Mouse (Mus musculus) midbrain, embryonic 13.5 days (tissue): Measurements from ENCODE around the gene Tmem140. TPM values are rescaled to one million over a fixed set of nuclear protein-coding genes. Genes with fewer than 3 reads are reported as not detected.
A peak's percentile ranks its signal among the peaks of the same experiment; 100 is the strongest.

Source experiments
- ATAC-seq: fragments of 200-750 bp; cut with Nextera tagmentation; 2 replicates; pipeline ENCODE4 v1.8.0; 2017; ENCODE audit warnings: mild to moderate bottlenecking, moderate TSS enrichment, moderate library complexity
- H3K27ac ChIP-seq: fragments of 300-500 bp; sonication (generic); 2 replicates; pipeline ENCODE4 v1.5.1; 2015; ENCODE audit warnings: inconsistent platforms, mild to moderate bottlenecking, moderate library complexity
- H3K27me3 ChIP-seq: fragments of 300-500 bp; sonication (generic); 2 replicates; pipeline ENCODE4 v1.6.1; 2015; ENCODE audit warnings: mild to moderate bottlenecking, inconsistent platforms
- H3K36me3 ChIP-seq: fragments of 300-500 bp; sonication (generic); 2 replicates; pipeline ENCODE4 v1.6.1; 2015; ENCODE audit warnings: mild to moderate bottlenecking, inconsistent platforms
- H3K4me1 ChIP-seq: fragments of 300-500 bp; sonication (generic); replicated peaks from 2 replicates; pipeline ENCODE4 v1.6.1; 2015; ENCODE audit warnings: inconsistent platforms
- H3K4me2 ChIP-seq: fragments of 300-500 bp; sonication (generic); replicated peaks from 2 replicates; pipeline ENCODE4 v1.6.1; 2015; ENCODE audit warnings: moderate library complexity, mild to moderate bottlenecking, inconsistent platforms
- H3K4me3 ChIP-seq: fragments of 300-500 bp; sonication (generic); replicated peaks from 2 replicates; pipeline ENCODE4 v1.5.1; 2015; ENCODE audit warnings: mild to moderate bottlenecking, inconsistent platforms
- H3K9ac ChIP-seq: fragments of 300-500 bp; sonication (generic); replicated peaks from 2 replicates; pipeline ENCODE4 v1.6.1; 2015; ENCODE audit warnings: mild to moderate bottlenecking, inconsistent platforms
- H3K9me3 ChIP-seq: fragments of 300-500 bp; sonication (generic); 2 replicates; pipeline ENCODE4 v1.6.1; 2016; ENCODE audit warnings: mild to moderate bottlenecking, inconsistent platforms
- WGBS: fragments of 180-500 bp; shearing (Covaris S2); methylation state at CpG from one replicate; pipeline ENCODE4 v1.1.7; 2015; 5-methylcytosine and 5-hydroxymethylcytosine counted together
- polyA plus RNA-seq: library from polyadenylated mRNA; unstranded; fragments of >200 nt; fragmentation: Nextera tagmentation; extraction: Ambion mirVana; gene quantifications from 2 replicates; pipeline ENCODE4 v1.2.1, GENCODE M21; 2015

Tmem140 gene
- 0.96 and 1.5 TPM in 2 replicates for polyA plus RNA-seq

DNA sequence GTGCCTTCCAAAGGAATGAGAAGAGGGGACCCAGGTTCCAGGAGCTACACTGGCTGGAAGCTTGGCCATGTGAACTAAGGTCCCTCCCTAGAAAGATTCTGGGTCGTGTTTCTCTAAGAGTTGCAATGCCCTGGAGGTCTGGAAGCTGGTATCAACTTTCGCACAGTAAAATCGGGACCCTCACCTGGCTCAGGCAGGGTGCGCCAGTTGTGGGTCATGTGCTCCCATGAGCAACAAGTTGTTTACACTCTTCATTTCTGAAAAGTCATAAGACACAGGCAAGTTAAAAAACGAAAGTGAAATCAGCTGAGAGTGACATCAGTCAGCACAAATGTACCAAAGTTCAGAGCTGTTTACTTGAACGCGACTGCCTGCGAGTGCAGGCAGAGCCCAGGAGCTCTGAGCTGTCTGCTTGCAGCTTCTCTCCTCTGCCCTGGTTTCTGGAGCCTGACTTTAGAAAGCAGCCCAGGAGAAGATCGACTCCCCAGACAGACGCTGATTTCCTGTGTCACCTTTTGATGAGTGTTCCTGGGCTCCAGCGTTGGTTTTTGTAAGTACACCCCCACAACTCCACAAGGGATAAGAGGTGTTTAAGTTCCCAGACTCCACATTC lies at the start of gene Tmem140:
TSS of gene Tmem140 (plus strand) at position 356 of the 613 bp plus-strand sequence.
- Histone ChIP-seq H3K27ac (no peak within 1 kb of the TSS), H3K4me1 (peaks cover 8% of the 10 kb centered on the region; the same call in 1 of the 2 replicates), H3K36me3 (no peaks in the 10 kb centered on the region), H3K4me3 (no peak within 1 kb of the TSS), H3K9ac (no peak within 1 kb of the TSS), H3K9me3 (no peaks in the 10 kb centered on the region), H3K27me3 (no peaks in the 10 kb centered on the region), H3K4me2 (no peak within 1 kb of the TSS)
- no peak for ATAC-seq
- WGBS, result 71% methylated on average over 11 of the region's 11 CpGs

DNA sequence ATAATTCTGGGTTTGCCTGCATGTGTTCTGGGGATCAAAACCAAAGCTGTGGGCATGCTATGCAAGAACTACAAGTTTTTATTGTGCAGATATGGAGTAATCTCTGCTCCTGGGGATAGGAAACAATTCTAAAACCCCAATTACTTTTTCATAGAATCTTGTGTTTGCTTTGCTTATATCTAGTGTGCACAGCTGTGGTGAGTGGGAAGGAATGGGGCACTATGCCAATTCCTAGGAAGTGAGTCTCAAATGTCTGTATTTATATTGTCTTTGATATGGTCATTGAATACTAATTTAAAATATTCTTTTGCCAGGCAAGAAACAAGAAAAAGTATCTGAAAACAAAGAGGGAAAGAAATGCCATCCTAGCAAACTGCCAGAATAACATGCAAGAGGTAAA lies 38.5 kb upstream of the Tmem140 start:
- no peak for ATAC-seq
- Histone ChIP-seq H3K4me2 (no peak overlapping the region), H3K36me3 (no peaks in the 10 kb centered on the region), H3K4me1 (no peaks in the 10 kb centered on the region), H3K9me3 (no peaks in the 10 kb centered on the region), H3K9ac (no peak overlapping the region), H3K27me3 (no peaks in the 10 kb centered on the region), H3K27ac (no peak overlapping the region), H3K4me3 (no peak overlapping the region)

DNA sequence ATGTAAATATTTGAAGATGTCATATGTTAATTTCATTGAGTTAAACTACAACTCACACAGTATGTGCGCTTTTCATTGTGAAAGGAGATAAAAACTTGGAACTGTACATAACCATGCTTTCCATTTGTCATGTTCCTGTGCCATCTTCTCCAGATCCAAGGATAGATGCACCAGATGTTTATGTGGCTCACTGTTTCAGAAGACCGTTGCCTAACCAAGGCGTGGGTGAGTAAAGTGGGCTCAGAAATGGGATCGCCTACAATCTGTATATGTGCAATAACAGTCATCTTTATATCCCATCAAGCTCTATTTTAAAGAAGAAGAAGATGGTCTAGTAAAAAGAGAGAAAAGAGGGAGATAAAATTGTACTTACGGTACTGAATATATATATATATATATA lies 30.6 kb upstream of the Tmem140 start:
- Histone ChIP-seq H3K27me3 (no peaks in the 10 kb centered on the region), H3K27ac (no peak overlapping the region), H3K4me2 (no peak overlapping the region), H3K36me3 (no peaks in the 10 kb centered on the region), H3K4me3 (no peak overlapping the region), H3K4me1 (no peaks in the 10 kb centered on the region), H3K9me3 (no peaks in the 10 kb centered on the region), H3K9ac (no peak overlapping the region)
- ATAC-seq, result no peak
- 96% methylated on average over 5 of the region's 5 CpGs for WGBS

DNA sequence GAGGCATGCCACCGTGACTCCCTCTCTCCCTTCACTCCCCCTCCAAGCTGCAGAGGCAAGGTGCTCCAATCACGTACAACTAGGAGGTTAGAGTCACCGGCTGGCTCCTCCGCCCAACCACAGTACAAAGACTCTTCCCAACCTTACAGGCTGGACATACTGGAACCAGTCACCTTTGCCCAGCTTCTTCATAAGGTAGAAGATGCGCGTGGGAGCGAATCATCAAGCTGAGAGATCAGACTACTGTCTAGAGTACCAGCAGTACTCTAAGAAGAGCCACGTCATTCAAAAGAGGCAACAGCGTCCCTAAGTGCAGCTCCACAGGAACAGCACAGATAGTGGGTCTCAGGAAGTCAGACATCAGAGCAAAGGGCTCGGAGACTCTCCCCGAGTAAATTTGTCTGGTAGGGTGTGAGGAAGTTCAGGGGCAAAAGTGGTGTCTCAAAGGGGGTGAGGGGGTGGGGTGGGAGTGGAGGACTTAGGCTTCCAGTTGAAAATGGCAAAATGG lies 1.3 kb upstream of the Tmem140 start:
- H3K27ac ChIP-seq, result no peak overlapping the region
- no peaks in the 10 kb centered on the region for H3K27me3 ChIP-seq
- H3K4me1 ChIP-seq, result peaks cover under 1% of the 10 kb centered on the region; the same call in 1 of the 2 replicates
- H3K4me3 ChIP-seq, result no peak overlapping the region
- no peaks in the 10 kb centered on the region for H3K9me3 ChIP-seq
- no peak overlapping the region for H3K9ac ChIP-seq
- 94% methylated on average over 11 of the region's 11 CpGs for whole genome bisulfite sequencing
- H3K4me2 ChIP-seq, result no peak overlapping the region
- no peak for ATAC-seq
- H3K36me3 ChIP-seq, result no peaks in the 10 kb centered on the region

- H3K9ac ChIP-seq, result no peak overlapping the region
- H3K27me3 ChIP-seq, result no peaks in the 10 kb centered on the region
- ATAC-seq, result no peak
- peaks cover 8% of the 10 kb centered on the region; the same call in 1 of the 2 replicates for H3K4me1 ChIP-seq
- H3K9me3 ChIP-seq, result no peaks in the 10 kb centered on the region
- H3K27ac ChIP-seq, result no peak overlapping the region
- WGBS, result 93% methylated on average over 6 of the region's 6 CpGs
- no peak overlapping the region for H3K4me2 ChIP-seq
- no peaks in the 10 kb centered on the region for H3K36me3 ChIP-seq
- no peak overlapping the region for H3K4me3 ChIP-seq
Observed at GRCm38 (mm10) chr6:34862381-34862780, 565 bp upstream of the Tmem140 start.

- no peak overlapping the region for H3K4me2 ChIP-seq
- no peak overlapping the region for H3K4me3 ChIP-seq
- ATAC-seq, result no peak
- H3K27ac ChIP-seq, result no peak overlapping the region
- no peaks in the 10 kb centered on the region for H3K36me3 ChIP-seq
- no peak overlapping the region for H3K9ac ChIP-seq
- 75% methylated on average over 9 of the region's 9 CpGs for WGBS
- no peaks in the 10 kb centered on the region for H3K27me3 ChIP-seq
- peaks cover 8% of the 10 kb centered on the region; the same call in 1 of the 2 replicates for H3K4me1 ChIP-seq
- no peaks in the 10 kb centered on the region for H3K9me3 ChIP-seq
Observed at GRCm38 (mm10) chr6:34863786-34864514, 1.0 kb downstream of the Tmem140 start.

DNA sequence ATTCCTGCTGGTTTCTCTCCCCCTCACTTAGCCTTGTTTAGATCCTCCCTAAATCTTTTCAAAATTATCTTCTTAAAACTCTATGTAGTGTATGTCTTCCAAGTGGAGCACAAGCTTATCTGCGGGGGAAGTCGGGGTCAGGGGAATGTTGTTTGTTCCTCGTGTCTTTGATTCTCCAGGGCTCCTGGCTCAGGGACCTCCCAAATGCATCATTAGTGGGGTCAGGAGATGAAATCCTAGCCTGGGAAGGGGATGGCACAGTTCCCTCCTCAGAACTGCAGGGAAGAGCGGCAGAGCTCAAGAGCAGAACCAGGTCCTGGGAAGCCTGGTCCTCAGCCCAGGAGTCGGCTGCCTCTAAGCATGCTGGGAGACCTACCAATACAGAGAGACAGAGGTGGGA lies 2.3 kb downstream of the Tmem140 start:
- no peaks in the 10 kb centered on the region for H3K36me3 ChIP-seq

GRCm38 (mm10) chr6:34865711-34866593 lies 3.0 kb downstream of the Tmem140 start:
- no peak overlapping the region for H3K27ac ChIP-seq
- H3K4me2 ChIP-seq, result no peak overlapping the region
- H3K4me1 ChIP-seq, result peaks cover 8% of the 10 kb centered on the region; the same call in 1 of the 2 replicates
- no peak overlapping the region for H3K4me3 ChIP-seq
- 69% methylated on average over 7 of the region's 7 CpGs for WGBS
- no peak for ATAC-seq
- H3K9me3 ChIP-seq, result no peaks in the 10 kb centered on the region
- no peaks in the 10 kb centered on the region for H3K27me3 ChIP-seq
- no peaks in the 10 kb centered on the region for H3K36me3 ChIP-seq
- H3K9ac ChIP-seq, result no peak overlapping the region

More for the DNA sequence above, 2.3 kb downstream of the Tmem140 start:
- no peak for ATAC-seq
- no peak overlapping the region for H3K27ac ChIP-seq
- peaks cover 8% of the 10 kb centered on the region; the same call in 1 of the 2 replicates for H3K4me1 ChIP-seq
- H3K9me3 ChIP-seq, result no peaks in the 10 kb centered on the region
- H3K4me2 ChIP-seq, result no peak overlapping the region
- no peaks in the 10 kb centered on the region for H3K27me3 ChIP-seq
- WGBS, result 78% methylated on average over 5 of the region's 5 CpGs
- H3K9ac ChIP-seq, result no peak overlapping the region
- H3K4me3 ChIP-seq, result no peak overlapping the region

DNA sequence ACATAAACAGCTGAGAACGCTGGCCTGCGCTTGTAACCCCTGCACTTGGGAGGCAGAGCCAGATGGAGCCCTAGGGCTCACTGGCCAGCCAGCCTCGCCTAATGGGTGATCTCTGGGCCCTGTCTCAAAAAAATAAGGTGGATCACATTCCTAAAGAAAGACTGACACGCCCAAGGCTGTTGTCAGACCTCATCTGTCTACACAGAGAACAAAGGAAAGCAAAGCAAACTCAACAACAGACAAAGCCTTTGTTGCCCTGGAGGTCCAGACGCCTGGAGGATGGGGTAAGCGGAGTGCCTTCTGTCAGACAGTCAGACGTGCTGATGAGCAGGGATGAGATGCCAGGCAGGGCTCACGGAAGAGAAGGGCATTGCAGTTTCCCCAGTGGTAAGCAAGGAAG lies 3.8 kb downstream of the Tmem140 start:
- no peak overlapping the region for H3K9ac ChIP-seq
- 0 out of 2 replicates have a peak, but pooled peaks have one; percentile 37 for ATAC-seq
- H3K27me3 ChIP-seq, result no peaks in the 10 kb centered on the region
- H3K27ac ChIP-seq, result no peak overlapping the region
- H3K36me3 ChIP-seq, result no peaks in the 10 kb centered on the region
- H3K4me2 ChIP-seq, result no peak overlapping the region
- H3K4me1 ChIP-seq, result peaks cover 8% of the 10 kb centered on the region; the same call in 1 of the 2 replicates
- no peaks in the 10 kb centered on the region for H3K9me3 ChIP-seq
- WGBS, result 51% methylated on average over 8 of the region's 8 CpGs
- H3K4me3 ChIP-seq, result no peak overlapping the region

DNA sequence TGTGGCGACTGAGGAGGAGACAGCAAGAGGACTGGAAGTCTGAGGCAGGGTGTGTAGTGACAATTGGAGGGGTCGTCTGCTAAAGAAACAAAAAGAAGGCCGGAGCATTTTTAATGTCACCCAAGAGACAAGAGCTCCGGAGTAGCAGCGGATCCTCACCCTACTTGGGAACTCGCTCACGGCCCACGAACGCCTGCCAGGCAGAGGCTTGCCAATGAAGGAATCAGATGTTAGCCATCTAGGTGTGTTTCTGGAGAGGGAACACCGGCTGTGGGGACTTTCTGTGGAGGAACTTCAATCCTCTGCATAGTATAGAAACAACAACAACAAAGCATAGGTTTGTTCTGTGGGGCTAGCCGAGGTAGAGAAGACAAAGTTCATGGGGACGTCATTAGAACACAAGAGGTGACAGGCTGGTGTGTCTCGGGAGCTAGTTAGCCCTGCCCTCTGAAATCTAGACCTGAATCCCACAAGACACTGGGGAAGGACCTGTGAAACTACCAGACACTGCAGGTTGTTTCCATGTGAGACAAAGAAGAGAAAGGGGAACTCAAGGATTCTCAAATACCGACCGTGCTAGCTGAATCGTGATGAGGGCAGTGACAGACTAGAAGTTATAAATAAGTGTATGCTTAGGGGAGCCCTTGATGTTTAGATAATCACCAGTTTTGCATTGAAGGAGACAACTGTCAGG lies 4.5 kb downstream of the Tmem140 start:
- WGBS, result 78% methylated on average over 16 of the region's 16 CpGs
- Histone ChIP-seq H3K9me3 (no peaks in the 10 kb centered on the region), H3K36me3 (0 out of 2 replicates have a peak, but pooled peaks cover under 1% of the 10 kb centered on the region), H3K9ac (no peak overlapping the region), H3K4me3 (no peak overlapping the region), H3K27ac (no peak overlapping the region), H3K27me3 (no peaks in the 10 kb centered on the region), H3K4me2 (no peak overlapping the region), H3K4me1 (peaks cover 8% of the 10 kb centered on the region; the same call in 1 of the 2 replicates)
- no peak for ATAC-seq

GRCm38 (mm10) chr6:34867995-34868350 lies 5.0 kb downstream of the Tmem140 start:
- H3K27me3 ChIP-seq, result no peaks in the 10 kb centered on the region
- no peak overlapping the region for H3K4me2 ChIP-seq
- H3K4me1 ChIP-seq, result peaks cover 8% of the 10 kb centered on the region; the same call in 1 of the 2 replicates
- peaks cover 3% of the 10 kb centered on the region; the same call in 1 of the 2 replicates for H3K36me3 ChIP-seq
- H3K4me3 ChIP-seq, result no peak overlapping the region
- H3K27ac ChIP-seq, result no peak overlapping the region
- H3K9ac ChIP-seq, result no peak overlapping the region
- no peaks in the 10 kb centered on the region for H3K9me3 ChIP-seq
- no peak for ATAC-seq
- 77% methylated on average over 10 of the region's 10 CpGs for WGBS
